Mouse (Mus musculus) lung, postnatal 0 days (tissue): ENCODE results near the gene Crispld2. TPM values are rescaled to one million over a fixed set of nuclear protein-coding genes. Genes with fewer than 3 reads are reported as not detected.

Experiments used
- ATAC-seq: fragments of 200-750 bp; cut with Nextera tagmentation; 2 replicates; pipeline ENCODE4 v1.8.0; 2017; ENCODE audit warnings: moderate library complexity
- DNase-seq: peaks from one replicate; pipeline ENCODE4 v3.0.0-alpha.2; 2016; ENCODE audit warnings: low spot score
- H3K27ac ChIP-seq: fragments of 300-500 bp; sonication (generic); 2 replicates; pipeline ENCODE4 v1.5.1; 2014; ENCODE audit warnings: antibody characterized with exemption, mild to moderate bottlenecking, low read length, mixed read lengths
- H3K27me3 ChIP-seq: fragments of 300-500 bp; sonication (generic); replicated peaks from 2 replicates; pipeline ENCODE4 v1.6.1; 2014; ENCODE audit warnings: low read length, mixed read lengths; ENCODE audit not compliant: insufficient read depth
- H3K36me3 ChIP-seq: fragments of 300-500 bp; sonication (generic); 2 replicates; pipeline ENCODE4 v1.6.1; 2014; ENCODE audit warnings: low read length, mixed read lengths; ENCODE audit not compliant: insufficient read depth
- H3K4me1 ChIP-seq: fragments of 300-500 bp; sonication (generic); 2 replicates; pipeline ENCODE4 v1.6.1; 2014; ENCODE audit warnings: antibody characterized with exemption, low read depth, low read length, mixed read lengths; ENCODE audit not compliant: insufficient read depth
- H3K4me2 ChIP-seq: fragments of 300-500 bp; sonication (generic); replicated peaks from 2 replicates; pipeline ENCODE4 v1.6.1; 2014; ENCODE audit warnings: low read depth, mild to moderate bottlenecking, low read length, moderate library complexity, mixed read lengths
- H3K4me3 ChIP-seq: fragments of 300-500 bp; sonication (generic); 2 replicates; pipeline ENCODE4 v1.5.1; 2014; ENCODE audit warnings: low read depth, low read length
- H3K9ac ChIP-seq: fragments of 300-500 bp; sonication (generic); replicated peaks from 2 replicates; pipeline ENCODE4 v1.6.1; 2014; ENCODE audit warnings: low read depth, mild to moderate bottlenecking
- H3K9me3 ChIP-seq: fragments of 300-500 bp; sonication (generic); 2 replicates; pipeline ENCODE4 v1.6.1; 2016; ENCODE audit warnings: low read length, mixed read lengths
- CTCF ChIP-seq: IDR thresholded peaks from 2 replicates; pipeline ENCODE4 v1.5.1; 2016; ENCODE audit warnings: antibody characterized with exemption, mild to moderate bottlenecking
- EP300 ChIP-seq: IDR thresholded peaks from 2 replicates; pipeline ENCODE4 v1.6.1; 2016; ENCODE audit warnings: antibody characterized with exemption, mild to moderate bottlenecking, control low read depth
- WGBS: fragments of 180-500 bp; shearing (Covaris S2); extraction: QIAGEN DNeasy Blood & Tissue Kit; methylation state at CpG from one replicate; pipeline ENCODE4 v1.1.7; 2014; 5-methylcytosine and 5-hydroxymethylcytosine counted together
- polyA plus RNA-seq: library from polyadenylated mRNA; unstranded; fragments of >200 nt; fragmentation: Nextera tagmentation; extraction: Ambion mirVana; gene quantifications from 2 replicates; pipeline ENCODE4 v1.2.1, GENCODE M21; 2015

The Crispld2 gene
- 9.7 and 16.8 TPM in 2 replicates for polyA plus RNA-seq

DNA sequence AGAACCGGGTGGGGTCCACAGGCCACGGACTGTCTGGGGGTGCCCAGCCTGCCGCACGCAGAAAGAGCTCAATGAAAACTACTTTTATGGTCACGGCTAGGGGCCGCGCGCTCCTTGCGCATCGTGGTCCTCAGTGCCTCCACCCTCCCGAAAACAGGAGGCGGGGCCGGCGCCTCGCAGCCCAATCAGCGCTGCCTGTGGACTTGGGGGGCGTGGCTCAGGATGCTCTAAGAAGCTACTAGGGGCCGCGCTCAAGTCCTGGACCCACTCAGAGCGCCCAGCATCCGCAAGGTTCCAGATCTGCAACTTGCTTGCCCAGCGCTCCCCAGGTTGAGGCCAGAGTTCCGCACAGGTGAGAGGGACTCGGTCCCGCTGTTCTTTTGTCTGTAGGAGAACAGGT lies at the start of gene Crispld2:
Gene Crispld2, plus strand, starts transcription at position 190 of the 400 bp plus-strand sequence.
- DNase-seq (peak; percentile 88), ATAC-seq (peak; percentile 72)
- peaks cover 17% of the 10 kb centered on the region; the same call in 1 of the 2 replicates for H3K27me3 ChIP-seq
- peak within 1 kb of the TSS; percentile 15; the same call in 1 of the 2 replicates for H3K4me3 ChIP-seq
- H3K36me3 ChIP-seq, result no peaks in the 10 kb centered on the region
- H3K9me3 ChIP-seq, result no peaks in the 10 kb centered on the region
- H3K27ac ChIP-seq, result no peak within 1 kb of the TSS
- WGBS, result 3% methylated on average over 25 of the region's 25 CpGs
- H3K4me1 ChIP-seq, result no peaks in the 10 kb centered on the region
- peak within 1 kb of the TSS; percentile 25; the same call in 1 of the 2 replicates for H3K4me2 ChIP-seq
- TF ChIP-seq EP300 (no peak), CTCF (peak; percentile 41)
- H3K9ac ChIP-seq, result no peak within 1 kb of the TSS

GRCm38 (mm10) chr8:119943616-119944015 lies 48.6 kb upstream of the Crispld2 start:
- H3K27me3 ChIP-seq, result no peaks in the 10 kb centered on the region

DNA sequence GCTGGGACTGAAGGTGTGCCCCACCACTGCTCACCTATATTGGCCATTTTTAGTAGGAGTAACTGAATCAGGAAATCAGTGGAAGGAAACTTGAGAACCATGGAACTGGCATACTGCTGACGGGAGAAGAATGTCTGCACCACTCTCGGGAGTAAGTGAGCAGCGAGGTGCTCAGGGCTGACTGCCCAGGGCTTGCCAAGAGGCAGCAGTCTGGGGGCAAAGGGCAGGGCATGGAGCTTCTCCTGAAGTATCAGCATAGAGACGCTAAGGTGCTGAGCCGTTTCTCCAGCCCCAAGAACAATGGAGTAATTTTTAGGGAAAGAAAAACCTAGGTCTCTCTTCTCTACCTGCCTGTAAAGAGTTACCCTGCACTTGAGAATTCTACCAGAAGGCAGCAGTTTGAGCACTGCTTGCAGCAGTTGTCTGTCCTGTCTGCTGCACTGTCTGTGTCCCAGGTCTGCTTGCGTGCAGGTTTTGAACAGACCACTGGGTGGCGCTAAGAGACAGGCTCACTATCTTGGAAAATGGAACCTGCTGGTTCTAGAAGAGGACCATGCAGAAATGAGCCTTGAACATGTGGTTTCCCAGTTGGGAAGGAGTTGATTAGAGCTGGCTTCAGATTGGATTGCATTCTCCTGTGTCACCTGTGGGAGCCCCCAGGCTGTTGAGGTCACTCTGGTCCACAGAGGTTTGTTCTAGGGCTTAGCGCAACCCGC lies 48.0 kb upstream of the Crispld2 start:
- H3K27me3 ChIP-seq, result no peaks in the 10 kb centered on the region
- no peak overlapping the region for H3K27ac ChIP-seq
- no peaks in the 10 kb centered on the region for H3K9me3 ChIP-seq
- H3K4me2 ChIP-seq, result no peak overlapping the region
- no peaks in the 10 kb centered on the region for H3K4me1 ChIP-seq
- WGBS, result 59% methylated on average over 9 of the region's 9 CpGs
- no peak overlapping the region for H3K4me3 ChIP-seq
- DNase-seq (peak; percentile 77), ATAC-seq (peak; percentile 78)
- no peak overlapping the region for H3K9ac ChIP-seq
- H3K36me3 ChIP-seq, result peaks cover 13% of the 10 kb centered on the region
- peak; percentile 97 for TF ChIP-seq CTCF
- no peak for TF ChIP-seq EP300

More at GRCm38 (mm10) chr8:119943616-119944015, 48.6 kb upstream of the Crispld2 start:
- TF ChIP-seq CTCF (no peak), EP300 (no peak)
- Histone ChIP-seq H3K36me3 (peaks cover 13% of the 10 kb centered on the region), H3K4me1 (no peaks in the 10 kb centered on the region), H3K4me2 (no peak overlapping the region), H3K9me3 (no peaks in the 10 kb centered on the region), H3K9ac (no peak overlapping the region), H3K4me3 (no peak overlapping the region), H3K27ac (no peak overlapping the region)
- WGBS, result 95% methylated on average over 10 of the region's 10 CpGs
- ATAC-seq (no peak), DNase-seq (no peak)

DNA sequence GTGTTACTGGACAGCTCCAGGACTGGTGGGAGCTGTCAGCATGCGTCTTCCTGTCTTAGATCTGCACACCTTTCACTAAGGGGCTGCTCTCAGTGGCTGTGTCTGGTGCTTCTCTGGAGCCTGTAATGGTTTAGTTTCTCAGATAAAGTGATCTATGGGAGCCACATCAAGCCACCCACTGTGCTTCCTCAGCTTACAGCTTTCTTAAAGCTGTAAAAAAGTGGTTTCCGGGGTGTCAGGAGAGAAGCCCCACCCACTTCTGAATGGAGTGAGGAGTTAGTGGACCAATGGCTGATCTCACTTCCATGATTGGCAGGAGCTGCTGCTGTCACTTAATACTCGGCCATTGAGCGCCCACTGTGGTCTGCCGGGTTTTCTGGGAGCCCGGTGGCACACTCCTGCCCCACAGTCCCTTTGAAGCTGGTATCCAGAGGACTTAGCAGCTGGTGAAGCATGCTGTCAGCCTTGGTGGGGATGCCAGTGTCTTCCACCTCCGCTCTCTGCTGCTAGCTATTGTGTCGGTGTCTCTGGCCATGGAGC lies 45.8 kb upstream of the Crispld2 start:
- H3K9ac ChIP-seq, result no peak overlapping the region
- H3K9me3 ChIP-seq, result no peaks in the 10 kb centered on the region
- no peak overlapping the region for H3K27ac ChIP-seq
- peaks cover 19% of the 10 kb centered on the region for H3K36me3 ChIP-seq
- TF ChIP-seq CTCF (no peak), EP300 (no peak)
- no peak overlapping the region for H3K4me2 ChIP-seq
- H3K4me3 ChIP-seq, result no peak overlapping the region
- DNase-seq, result no peak
- H3K27me3 ChIP-seq, result no peaks in the 10 kb centered on the region
- WGBS, result 74% methylated on average over 8 of the region's 8 CpGs
- H3K4me1 ChIP-seq, result no peaks in the 10 kb centered on the region
- no peak for ATAC-seq

GRCm38 (mm10) chr8:119947653-119948052 lies 44.6 kb upstream of the Crispld2 start:
- whole genome bisulfite sequencing, result 77% methylated on average over 19 of the region's 19 CpGs
- ATAC-seq, result no peak
- H3K36me3 ChIP-seq, result peaks cover 19% of the 10 kb centered on the region

GRCm38 (mm10) chr8:119948340-119948739 lies 43.9 kb upstream of the Crispld2 start:
- DNase-seq (no peak), ATAC-seq (no peak)
- Histone ChIP-seq H3K9me3 (no peaks in the 10 kb centered on the region), H3K36me3 (peaks cover 25% of the 10 kb centered on the region), H3K27ac (no peak overlapping the region), H3K9ac (no peak overlapping the region), H3K27me3 (no peaks in the 10 kb centered on the region), H3K4me1 (no peaks in the 10 kb centered on the region), H3K4me3 (no peak overlapping the region), H3K4me2 (no peak overlapping the region)
- 77% methylated on average over 15 of the region's 15 CpGs for WGBS
- TF ChIP-seq EP300, result no peak
- no peak for TF ChIP-seq CTCF

More at GRCm38 (mm10) chr8:119947653-119948052, 44.6 kb upstream of the Crispld2 start:
- TF ChIP-seq CTCF (no peak), EP300 (no peak)
- no peaks in the 10 kb centered on the region for H3K27me3 ChIP-seq
- H3K9ac ChIP-seq, result no peak overlapping the region
- no peak overlapping the region for H3K4me2 ChIP-seq
- H3K4me3 ChIP-seq, result no peak overlapping the region
- H3K27ac ChIP-seq, result no peak overlapping the region
- H3K9me3 ChIP-seq, result no peaks in the 10 kb centered on the region
- no peak for DNase-seq
- H3K4me1 ChIP-seq, result no peaks in the 10 kb centered on the region
